Mouse (Mus musculus) liver (tissue): ENCODE results near the gene Wfdc2.

ENCODE experiments used
- DNase-seq: peaks from one replicate; pipeline ENCODE4 v3.0.0-alpha.2; 2020; ENCODE audit warnings: mixed read lengths

Wfdc2 gene

DNA sequence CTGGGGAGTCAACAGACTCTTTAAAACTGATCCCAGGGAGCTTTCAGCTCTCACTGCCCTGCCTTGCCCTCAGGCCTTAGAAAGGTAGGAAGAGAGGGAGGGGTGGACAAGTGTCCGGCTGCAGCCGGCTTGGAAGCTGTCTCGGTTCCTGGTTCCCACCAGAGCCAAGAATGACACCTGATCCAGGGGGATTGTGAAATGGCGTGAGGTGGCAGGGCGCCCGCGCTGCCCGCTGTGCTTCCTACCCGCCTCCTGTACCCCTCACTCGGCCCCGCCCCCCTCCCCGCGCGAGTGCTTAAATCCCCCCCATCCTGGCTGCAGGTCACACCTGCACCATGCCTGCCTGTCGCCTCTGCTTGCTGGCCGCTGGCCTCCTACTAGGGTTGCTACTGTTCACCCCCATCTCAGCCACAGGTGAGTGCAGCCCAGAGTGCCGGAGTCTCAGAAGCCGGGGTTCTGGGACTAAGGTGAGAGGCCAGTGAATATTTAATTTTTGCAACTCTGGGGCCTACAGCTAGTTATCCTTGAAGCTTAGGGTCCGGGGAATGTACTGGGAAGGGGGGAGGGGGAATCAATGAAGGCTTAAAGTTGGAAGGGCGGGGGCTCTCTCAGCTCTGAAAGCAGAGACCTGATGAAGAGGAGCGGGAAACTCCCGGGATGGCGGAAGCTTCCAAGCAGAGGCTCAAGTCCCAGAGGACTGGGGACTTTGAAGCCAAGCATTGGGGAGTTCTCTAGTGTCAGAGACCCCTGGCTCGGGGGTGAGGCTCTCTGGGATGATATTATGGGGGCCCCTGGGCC, at the start of gene Wfdc2:
Gene Wfdc2 (plus strand): TSS at position 23 of the 798 bp plus-strand sequence.
- no peak for DNase-seq

DNA sequence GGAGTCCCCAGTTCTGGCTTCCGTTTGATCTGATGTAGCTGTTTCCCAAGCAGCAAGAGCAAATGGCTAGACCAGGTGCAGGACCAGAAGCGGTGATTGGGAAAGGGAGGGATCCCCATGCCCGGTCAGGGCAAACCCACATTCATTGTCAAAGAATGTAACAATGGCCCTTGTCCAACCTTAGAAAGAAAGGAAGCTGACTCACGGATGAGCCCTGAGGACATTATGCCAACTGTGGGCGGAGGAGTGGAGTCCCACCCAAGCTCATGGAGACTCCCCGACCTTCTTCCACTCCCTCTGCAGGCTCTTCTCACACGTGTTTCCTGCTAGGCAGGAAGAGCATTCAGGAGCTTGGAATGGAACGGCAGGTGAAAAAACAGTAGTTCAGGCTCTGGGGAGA, 48.8 kb upstream of the Wfdc2 start:
- DNase-seq: no peak

DNA sequence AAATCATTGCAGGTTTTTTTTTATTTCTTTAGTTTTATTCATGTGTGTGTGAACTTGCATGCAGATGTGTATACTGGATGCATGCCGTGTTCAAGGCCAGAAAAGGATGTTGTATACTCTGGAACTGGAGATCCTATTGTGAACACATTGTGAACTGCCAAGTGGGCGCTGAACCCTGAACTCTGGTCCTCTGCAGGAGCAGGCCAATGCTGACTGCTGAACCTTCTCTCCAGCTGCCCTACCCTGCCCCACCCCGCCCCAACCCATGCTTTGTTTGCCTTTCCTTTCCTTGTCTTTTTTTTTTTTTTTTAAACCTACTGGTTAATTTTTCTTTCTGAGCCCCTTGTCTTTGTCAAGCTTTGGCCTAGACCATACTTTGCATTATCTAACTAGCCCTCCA, 47.3 kb upstream of the Wfdc2 start:
- no peak for DNase-seq

DNA sequence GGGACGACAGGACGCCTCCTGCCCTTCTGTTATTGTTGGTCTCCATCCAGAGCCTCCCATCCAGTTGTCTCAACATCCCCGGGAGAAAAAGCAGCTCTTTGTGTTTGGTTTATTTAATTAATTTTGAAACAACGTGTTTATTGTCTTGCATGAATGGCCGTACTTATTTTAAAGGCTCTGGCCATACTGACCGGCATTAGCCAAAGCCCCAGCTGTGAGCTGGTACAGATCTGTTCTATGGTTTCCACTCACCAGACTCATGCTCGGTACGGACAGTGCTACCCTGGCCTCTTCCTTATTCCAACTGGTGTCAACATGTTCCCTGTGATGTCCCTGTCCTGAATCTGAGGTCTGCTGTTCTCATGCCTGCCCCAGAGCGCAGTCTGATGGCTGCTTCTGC, 46.3 kb upstream of the Wfdc2 start:
- DNase-seq: no peak

DNA sequence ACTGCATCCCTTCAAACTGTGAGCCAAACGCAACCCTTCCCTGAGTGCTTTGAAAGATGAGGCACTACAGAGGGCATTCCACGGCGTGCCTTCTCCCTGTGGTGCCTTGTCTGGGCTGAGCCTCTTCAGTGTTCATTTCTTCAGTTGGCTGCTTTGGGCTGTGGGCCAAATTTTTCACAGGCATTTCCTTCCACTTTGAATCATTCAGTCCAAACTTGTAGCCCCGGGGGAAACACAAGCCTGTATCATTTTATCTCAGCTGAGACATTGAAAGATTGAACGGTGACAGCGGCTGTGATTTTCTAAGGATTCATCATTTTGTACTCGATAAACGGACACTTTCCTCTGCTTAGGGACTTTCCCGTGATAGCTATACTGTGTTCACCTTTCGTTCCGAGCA, 45.6 kb upstream of the Wfdc2 start:
- DNase-seq: no peak

DNA sequence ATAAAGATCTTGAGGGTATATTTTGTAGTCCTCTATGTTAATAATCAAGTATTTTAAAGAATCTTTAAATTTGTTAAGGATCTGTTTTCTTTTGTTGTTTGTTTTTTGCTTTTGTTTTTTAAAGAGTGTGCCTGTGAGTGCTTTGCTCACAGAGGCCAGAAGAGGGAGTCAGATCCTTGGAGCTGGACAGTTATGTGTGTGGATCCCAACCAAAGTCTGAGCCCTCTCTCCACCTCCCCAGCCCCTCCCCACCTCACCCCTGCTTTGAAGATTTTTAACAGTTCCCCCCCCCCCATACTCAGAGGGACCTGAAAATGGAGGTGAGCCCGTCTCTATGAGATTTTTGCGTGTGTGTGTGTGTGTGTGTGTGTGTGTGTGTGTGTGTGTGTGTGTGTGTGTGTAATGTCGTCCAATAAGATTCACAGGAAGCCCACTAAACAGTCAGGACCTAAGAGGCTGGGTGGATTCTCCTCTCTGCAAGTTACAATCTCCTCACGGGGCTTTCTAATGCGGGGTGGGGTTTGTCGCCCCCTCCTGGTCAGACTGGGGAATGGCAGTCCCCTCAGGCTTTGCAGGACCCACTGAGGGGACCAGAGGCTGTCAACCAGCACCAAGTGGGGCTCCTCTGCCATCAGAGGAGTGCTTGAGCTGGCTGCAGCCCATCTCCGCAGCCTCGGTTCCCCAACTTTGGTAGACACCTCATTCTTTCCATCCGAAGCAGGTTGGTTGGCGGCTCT, 44.6 kb upstream of the Wfdc2 start:
- peak; percentile 57 for DNase-seq

DNA sequence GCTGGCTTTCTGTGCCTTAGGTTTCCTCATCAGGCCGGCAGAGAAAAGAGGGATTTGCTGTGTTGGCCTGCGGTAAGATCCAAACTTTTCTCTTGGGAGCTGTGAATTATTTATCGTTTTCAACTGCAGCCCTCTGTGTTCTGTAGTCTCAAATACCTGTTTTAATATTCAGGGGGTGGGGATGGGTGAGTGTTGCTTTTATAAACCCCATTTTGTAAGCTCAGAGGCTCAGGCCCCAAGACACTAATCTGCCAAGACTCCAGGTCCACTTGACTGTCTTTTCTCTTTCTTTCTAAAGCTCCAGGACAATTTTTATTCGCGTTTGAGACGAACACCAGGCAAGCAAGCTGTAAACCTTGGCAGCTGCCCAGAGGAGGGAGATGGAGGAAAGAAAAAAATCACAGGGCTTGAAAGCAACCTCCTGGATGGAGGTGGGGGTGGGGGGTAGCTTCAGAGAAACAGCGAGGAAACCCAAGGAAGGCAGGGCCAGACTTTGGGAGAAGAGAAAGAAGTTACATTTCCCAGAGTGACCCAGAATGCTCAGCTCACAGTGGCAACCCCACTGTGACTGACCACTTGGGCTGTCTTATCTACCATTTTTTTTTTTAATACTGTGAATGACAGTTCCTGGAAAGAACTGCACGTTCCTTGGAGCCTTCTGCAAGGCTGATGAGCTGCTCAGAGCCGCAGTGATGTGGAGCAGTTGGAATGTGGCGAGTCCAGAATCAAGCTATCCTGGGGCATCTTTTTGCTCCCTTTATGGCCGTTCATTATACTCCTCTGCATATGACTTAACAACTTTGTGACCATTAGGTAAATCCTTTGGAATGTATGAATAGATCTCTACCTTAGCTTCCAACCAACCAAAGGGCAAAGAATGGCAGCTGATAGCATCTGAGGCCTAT, 43.7 kb upstream of the Wfdc2 start:
- DNase-seq: no peak

DNA sequence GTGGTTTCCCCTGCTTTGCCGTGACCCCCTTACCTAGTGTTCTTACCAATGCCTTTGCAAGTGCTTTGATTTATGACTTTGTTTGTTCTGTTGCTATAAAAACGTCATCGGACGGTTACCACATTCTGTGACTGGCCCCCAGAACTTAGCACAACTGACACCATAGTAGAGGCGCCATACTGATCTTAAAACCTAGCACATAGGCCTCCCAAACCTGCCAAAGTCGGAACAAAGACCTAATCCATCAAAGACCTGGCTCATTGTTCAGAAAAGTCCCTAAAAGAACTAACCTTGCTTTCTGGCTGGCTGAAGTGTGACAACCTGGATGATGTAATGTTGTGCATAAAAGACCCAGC, 43.1 kb upstream of the Wfdc2 start:
- DNase-seq: no peak

DNA sequence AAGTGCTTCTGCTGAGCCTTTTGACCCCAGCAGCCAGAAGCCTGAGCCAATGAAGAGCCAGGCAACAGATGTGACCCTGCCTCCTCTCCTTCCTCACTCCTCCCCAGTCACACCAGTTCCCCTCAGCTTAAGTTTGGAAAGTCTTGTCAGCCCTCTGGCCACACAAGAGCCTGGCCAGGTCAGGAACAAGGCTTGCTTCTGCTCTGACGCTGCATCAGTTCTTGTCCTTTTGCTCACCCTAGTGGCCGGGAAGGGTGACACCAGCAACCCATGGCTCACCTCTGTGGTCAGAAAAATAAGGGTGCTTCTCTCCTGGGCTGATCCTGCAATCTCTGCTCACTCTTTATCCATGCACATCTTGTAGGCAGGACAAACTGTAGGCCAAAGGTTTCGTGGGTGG, 41.4 kb upstream of the Wfdc2 start:
- peak; percentile 53 for DNase-seq

DNA sequence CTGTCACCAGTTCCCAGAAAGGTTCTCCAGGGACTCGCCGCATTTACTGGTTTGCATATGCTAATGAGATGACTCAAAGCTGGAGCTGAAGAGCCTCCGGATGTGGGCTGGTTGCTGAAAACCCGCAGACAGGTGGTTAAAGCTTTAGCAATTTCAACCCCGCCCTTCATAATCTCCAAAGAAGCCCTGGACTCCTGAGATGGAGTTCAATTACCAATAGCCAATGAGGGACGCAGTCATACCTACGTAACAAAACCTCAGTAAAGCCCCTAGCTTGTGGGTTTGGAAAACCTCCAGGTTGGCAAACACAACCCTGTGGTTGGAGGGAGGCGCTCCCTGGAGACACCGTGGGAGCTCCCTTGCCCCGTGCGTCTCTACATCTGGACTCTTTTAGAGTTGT, 40.4 kb upstream of the Wfdc2 start:
- no peak for DNase-seq

DNA sequence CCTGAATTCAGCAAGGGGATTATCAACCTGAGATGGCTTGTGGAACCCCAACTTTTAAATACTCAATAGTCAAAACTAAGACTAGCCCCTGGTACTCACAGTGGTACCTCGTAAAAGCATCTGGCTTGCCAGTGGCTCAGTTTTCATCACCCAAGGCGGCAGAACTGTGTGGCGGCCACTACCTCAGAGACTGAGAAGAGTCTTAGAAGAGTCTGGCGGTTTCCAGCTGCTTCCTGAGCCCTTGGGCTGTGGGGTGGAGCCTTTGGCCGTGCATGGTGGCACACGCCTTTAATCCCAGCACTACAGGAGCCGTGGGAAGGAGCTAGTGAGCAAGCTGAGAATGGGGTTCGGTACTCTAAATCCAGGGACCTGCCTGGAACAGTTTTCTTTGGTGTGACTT, 39.9 kb upstream of the Wfdc2 start:
- DNase-seq: no peak

DNA sequence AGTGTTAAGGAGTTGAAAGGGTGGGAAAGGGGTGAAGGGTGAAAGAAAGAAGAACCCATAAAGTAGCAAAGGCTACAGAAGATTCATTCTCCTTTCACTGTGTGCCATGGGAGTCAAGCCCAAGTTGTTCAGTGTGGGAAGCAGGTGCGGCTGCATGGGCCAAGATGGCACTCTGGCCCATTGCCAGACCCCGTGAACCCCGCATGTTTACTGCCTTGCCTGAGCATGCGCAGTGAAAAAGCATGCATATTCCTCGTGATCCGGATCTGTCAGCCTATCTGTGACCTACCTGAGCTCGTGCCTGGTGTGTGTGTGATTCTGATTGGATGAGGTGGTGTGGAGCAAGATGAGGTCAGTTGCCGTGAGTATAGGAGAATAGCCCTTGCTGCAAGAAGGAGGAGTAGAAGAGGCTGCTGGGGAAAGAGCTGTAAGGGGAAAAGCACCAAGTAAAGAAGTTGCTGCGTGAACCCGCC, 38.9 kb upstream of the Wfdc2 start:
- DNase-seq: no peak

DNA sequence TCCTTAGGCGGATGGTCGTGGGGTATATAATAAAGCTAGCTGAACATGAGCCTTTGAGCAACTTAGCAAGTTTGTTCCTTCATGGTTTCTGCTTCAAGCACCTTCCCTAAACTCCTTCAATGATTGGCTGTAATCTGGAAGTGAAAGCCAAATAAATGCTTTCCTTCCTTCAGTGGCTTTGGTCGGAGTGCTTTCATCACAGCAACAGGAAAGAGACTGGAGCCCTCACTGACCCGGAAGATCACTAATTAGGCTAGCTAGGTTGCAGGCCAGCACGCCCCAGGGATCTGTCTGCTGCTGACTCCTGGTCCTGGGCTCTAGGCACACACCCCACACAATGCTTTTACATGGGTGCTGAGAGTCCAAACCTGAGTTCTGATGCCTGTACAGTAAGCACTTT, 33.7 kb upstream of the Wfdc2 start:
- no peak for DNase-seq

DNA sequence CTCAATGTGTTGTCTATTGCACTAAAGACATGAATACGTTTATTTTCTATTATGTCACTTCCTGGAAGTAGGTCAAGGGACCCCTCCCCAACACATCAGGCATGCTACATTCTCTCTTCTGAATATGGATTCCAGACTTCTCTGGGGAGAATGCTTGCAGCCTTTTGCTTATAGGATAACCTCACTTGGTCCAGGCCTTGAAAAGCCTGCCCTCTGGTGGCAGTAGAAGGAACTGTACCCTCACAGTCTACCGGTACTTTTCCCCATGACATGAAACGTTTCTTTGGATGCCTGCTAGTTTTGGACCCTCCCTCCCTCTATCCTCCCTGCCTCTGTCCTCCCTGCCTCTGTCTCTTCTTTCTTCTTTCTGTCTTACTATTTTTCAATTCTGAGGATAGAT, 31.0 kb upstream of the Wfdc2 start:
- peak; percentile 69 for DNase-seq

DNA sequence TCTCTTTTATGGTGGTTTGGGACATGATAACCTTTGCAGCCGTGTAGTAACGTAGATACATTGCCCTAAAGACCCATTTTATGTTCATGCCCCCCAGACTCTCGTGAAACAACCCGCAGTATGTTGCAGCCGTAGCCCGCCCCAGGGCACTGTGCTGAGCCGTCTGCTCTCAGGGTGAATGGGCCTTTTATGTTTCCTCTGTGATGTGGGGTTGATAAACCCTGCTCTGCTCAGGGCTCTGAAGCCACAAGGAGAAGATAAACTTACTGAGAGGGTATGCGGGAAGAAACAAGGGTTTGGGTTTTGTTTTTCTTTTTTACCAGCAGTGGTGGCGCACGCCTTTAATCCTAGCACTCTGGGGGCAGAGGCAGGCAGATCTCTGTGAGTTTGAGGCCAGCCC, 27.9 kb upstream of the Wfdc2 start:
- DNase-seq: no peak

DNA sequence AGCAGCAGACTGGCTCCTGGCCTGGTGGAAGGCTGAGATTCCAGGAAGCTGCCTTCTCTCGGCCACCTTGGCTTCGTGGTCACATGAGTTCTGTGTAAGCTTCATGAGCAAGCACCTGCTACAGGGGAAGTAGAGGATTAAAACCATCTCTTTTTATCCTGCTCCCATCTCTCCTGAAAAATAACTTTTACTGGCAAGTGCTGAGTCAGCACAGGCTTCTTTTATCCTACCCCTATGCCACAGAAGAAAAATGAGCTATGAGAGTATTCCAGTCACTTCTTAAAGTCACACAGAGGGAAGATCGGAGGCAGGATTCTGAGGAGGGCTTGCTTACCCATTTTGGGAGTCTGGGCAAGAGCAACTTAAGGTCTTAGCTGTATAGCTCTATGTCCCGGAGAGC, 25.2 kb upstream of the Wfdc2 start:
- DNase-seq: no peak

DNA sequence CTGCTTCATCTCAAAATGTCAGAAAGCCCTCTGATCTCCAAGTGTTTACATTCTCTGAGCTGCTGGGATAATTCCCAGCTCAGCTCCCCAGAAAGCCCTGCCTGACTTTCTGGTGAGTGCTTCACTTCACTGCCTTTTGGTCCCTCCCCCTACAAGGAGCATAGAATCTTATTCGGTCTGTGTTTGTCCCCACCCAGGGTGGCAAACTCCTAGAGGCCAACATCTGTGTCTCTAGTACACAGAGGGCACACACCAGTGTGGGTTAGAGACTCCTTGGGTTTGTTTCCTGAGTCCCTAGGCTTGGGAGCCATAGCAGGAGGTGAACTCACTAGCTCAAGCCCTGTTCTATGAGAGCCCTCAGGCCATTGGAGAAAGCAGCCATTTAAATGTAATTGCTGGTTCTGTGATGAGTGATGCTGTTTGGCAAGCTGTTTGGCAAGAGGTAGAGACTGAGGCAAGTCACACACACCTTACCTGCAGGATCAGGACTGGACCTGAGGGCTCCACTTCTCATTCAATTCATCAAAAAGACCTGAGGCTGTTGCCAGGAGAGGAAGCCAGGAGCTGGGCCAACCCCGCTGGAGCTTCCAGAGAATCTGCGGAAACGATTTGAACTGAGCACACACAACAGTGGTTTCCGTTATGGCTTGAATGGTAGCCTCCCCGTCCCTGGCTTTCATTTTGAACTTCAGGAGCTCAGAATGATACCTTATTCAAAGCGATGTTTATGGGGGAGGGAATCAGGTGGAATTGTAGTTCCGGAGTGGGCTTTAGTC, 21.4 kb upstream of the Wfdc2 start:
- DNase-seq: no peak

DNA sequence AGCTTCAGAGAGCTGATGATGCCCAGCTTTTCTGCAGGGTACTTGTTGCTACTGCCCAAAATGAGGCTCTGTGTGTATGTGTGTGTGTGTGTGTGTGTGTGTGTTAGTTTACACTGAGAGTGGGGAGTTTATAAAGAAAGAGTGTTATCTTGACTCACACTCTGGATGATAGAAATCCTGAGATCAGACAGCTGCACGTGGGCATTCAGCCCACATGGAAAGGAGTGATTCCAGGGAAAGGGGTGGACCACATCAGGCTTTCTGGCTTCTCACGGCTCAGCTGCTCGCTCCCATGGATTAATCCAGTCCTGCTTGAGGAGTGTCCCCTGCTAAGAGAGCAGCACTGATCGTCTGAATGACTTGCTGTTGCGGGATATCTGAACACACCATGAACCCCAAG, 20.1 kb upstream of the Wfdc2 start:
- no peak for DNase-seq

DNA sequence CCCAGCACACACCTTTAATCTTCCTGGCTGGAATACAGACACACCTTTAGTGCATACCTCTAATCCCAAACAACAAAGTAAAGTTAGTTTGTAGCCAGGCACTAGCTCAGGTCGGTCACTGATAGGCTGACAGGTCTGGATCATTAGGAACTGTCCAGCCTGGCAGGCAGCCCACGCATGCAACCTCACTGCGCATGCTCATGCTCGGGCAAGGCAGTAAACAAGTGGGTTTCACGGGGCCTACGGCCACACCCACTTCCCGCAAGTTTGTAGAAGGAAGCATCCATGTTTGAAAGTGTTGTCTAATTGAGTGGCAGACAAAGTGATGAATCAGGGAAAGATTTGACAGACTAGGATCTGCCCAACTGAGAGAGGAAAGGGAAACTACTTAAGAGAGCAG, 19.6 kb upstream of the Wfdc2 start:
- no peak for DNase-seq

DNA sequence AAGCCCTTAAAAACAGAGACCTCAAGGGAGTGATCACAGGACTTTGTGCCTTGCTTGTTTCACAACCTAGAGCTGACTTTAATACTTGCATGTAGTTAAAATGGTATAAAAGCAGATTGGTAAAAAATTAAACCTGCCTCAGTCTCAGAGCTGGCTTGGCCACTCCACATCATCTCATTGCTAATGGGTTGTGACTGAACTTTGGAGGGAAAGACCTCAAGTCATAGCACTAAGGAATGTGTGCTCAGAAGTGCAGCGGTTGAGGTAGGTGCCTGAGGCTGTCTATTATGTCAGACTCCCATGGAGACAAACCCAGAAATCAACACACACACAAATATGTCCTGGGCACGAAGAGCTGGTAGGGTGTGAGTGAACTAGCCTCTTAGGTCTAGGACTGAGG, 18.5 kb upstream of the Wfdc2 start:
- no peak for DNase-seq

DNA sequence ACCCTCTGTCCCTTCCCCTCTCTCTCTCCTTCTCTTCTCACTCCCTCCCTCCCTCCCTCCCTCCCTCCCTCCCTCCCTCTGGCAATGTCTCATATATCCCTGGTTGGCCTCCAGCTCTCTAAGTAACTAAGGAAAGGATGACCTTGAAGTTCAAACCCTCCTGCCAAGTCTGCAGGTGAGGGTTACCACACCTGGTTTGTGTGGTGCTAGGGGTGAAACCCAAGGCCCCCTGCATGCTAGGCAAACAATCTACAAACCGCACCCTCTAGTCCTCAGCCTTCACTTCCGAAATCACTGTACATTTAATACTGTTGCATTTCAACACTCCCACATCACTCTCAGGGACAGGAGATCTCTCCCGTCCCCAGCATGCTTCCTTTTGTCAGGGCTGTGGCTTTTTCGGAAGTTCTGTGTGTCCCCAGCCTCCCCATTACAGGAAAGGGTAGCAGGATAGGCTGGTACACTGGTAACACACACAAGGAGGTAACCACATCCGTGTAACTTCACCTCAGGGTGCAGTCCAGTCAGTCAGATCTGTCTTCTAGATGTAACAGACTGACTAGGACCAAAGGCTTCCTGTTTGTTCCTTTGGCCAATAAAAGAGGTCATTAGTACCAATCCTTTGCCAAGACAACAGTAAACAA, 17.6 kb upstream of the Wfdc2 start:
- no peak for DNase-seq

DNA sequence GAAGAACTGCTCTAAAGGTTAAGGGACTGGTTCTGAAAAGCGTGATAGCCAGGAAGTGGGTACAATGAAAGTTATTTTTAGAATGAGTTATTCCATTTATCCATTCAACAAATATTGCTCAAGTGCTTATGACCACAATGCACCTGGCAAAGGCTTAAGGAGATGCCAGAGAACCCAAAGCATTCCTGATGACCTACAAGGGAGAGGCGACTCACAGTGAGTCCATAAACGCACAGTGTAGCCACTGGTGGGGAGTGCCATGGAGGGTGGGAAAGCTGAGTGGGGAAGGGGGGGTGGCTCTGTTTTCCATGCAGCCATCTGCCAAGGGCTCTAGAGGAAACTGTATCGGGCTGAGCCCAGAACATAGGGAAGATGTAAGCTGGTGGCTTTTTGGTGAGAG, 12.9 kb upstream of the Wfdc2 start:
- DNase-seq: no peak
